ENCODE assay signal across 9 mouse cellular contexts in the genomic region with DNA sequence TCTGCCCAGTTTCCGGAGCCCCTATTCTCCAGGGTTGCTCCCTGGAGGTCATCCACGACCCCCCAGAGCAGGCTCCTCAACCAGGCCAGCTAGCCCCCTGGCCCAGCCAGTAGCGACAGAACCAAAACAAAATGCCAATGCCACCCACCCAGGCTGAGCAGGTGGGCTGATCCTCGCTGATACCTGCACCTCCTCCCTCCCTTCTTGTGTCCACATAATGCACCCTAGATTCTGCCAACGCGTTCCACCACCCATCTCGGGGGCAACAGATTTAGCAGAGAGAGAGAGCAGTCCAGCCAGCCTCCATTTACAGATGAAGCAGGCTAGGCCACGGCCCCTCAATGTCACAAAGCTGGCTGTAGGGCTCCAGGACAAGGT. TPM values are rescaled to one million over a fixed set of nuclear protein-coding genes. Genes with fewer than 3 reads are reported as not detected.
DNase-seq lines count a peak whose midpoint lies in the region; ATAC-seq and TF ChIP-seq lines count a peak whose summit lies in the region.
"Had no signal": no experiment of that assay in that cellular context is flagged by ENCODE, and none has a peak within 500 bp of the region (broad histone marks: within the 10 kb centered on the region; RNA-seq: fewer than 3 reads in every experiment).

No protein-coding gene starts in this region.

- peaks cover 12% of the 10 kb centered on the region for H3K36me3 ChIP-seq in embryonic facial prominence, embryonic 13.5 days
- H3K36me3 ChIP-seq in intestine, embryonic 15.5 days, result no peaks in the 10 kb centered on the region
- H3K36me3 ChIP-seq in neural tube, embryonic 13.5 days, result peaks cover 10% of the 10 kb centered on the region

- peak overlapping the region; percentile 97 for H3K27ac ChIP-seq in left cerebral cortex, adult 2 months
- peak overlapping the region; percentile 14; the same call in 1 of the 2 replicates for H3K27ac ChIP-seq in embryonic facial prominence, embryonic 13.5 days
- H3K27ac ChIP-seq in intestine, embryonic 15.5 days, result no peak overlapping the region
- peak overlapping the region; percentile 86 for H3K27ac ChIP-seq in neural tube, embryonic 13.5 days (replicated peaks)

- no peaks in the 10 kb centered on the region for H3K27me3 ChIP-seq in embryonic facial prominence, embryonic 13.5 days
- H3K27me3 ChIP-seq in intestine, embryonic 15.5 days (replicated peaks), result no peaks in the 10 kb centered on the region
- no peaks in the 10 kb centered on the region for H3K27me3 ChIP-seq in neural tube, embryonic 13.5 days

- 27% methylated on average over 8 of the region's 8 CpGs for WGBS in embryonic facial prominence, embryonic 13.5 days
- 31% methylated on average over 8 of the region's 8 CpGs for WGBS in intestine, embryonic 15.5 days
- 25% methylated on average over 8 of the region's 8 CpGs for WGBS in neural tube, embryonic 13.5 days

- H3K9me3 ChIP-seq in embryonic facial prominence, embryonic 13.5 days, result no peaks in the 10 kb centered on the region
- no peaks in the 10 kb centered on the region for H3K9me3 ChIP-seq in intestine, embryonic 15.5 days
- no peaks in the 10 kb centered on the region for H3K9me3 ChIP-seq in neural tube, embryonic 13.5 days

- peak overlapping the region; percentile 92 for H3K9ac ChIP-seq in embryonic facial prominence, embryonic 13.5 days
- H3K9ac ChIP-seq in intestine, embryonic 15.5 days, result peak overlapping the region; percentile 93
- peak overlapping the region; percentile 96 for H3K9ac ChIP-seq in neural tube, embryonic 13.5 days

- no peak for ATAC-seq in embryonic facial prominence, embryonic 13.5 days (ENCODE audit: insufficient number of reproducible peaks, insufficient read depth, low FRiP score, low TSS enrichment, low read depth)
- ATAC-seq in intestine, embryonic 15.5 days, result no peak; the same call in 1 of the 2 replicates
- ATAC-seq in neural tube, embryonic 13.5 days (ENCODE audit: low read depth), result peak; percentile 7; the same call in 1 of the 2 replicates
- ATAC-seq in monocyte, adult 5-6 weeks (replicated peaks; ENCODE audit: insufficient number of reproducible peaks, low FRiP score, low TSS enrichment, poor library complexity, severe bottlenecking), result no peak

- peak overlapping the region; percentile 63 for H3K4me3 ChIP-seq in left cerebral cortex, adult 2 months
- H3K4me3 ChIP-seq in embryonic facial prominence, embryonic 13.5 days, result peak overlapping the region; percentile 82
- peak overlapping the region; percentile 94 for H3K4me3 ChIP-seq in intestine, embryonic 15.5 days (replicated peaks)
- peak overlapping the region; percentile 87 for H3K4me3 ChIP-seq in neural tube, embryonic 13.5 days

- H3K4me1 ChIP-seq in embryonic facial prominence, embryonic 13.5 days, result peaks cover 27% of the 10 kb centered on the region
- H3K4me1 ChIP-seq in intestine, embryonic 15.5 days (replicated peaks), result peaks cover 11% of the 10 kb centered on the region; the same call in 1 of the 2 replicates
- peaks cover 48% of the 10 kb centered on the region for H3K4me1 ChIP-seq in neural tube, embryonic 13.5 days (replicated peaks)

- intact Hi-C loops in left cerebral cortex, adult 2 months (cut with DNase I), result no loop called here

- peak overlapping the region; percentile 86 for H3K4me2 ChIP-seq in embryonic facial prominence, embryonic 13.5 days
- H3K4me2 ChIP-seq in intestine, embryonic 15.5 days (replicated peaks), result peak overlapping the region; percentile 93
- peak overlapping the region; percentile 94 for H3K4me2 ChIP-seq in neural tube, embryonic 13.5 days

- no peak for TF ChIP-seq CTCF in left cerebral cortex, adult 2 months (IDR thresholded peaks at IDR 0.05)

- DNase-seq in left cerebral cortex, adult 2 months (ENCODE audit: extremely low spot score in 1 of 2, low spot score in 2 of 2), result no peak
- no peak for DNase-seq in left cerebral cortex, adult 9 months (ENCODE audit: low spot score in 2 of 2)
- no peak for DNase-seq in embryo, embryonic 9.5 days (ENCODE audit: extremely low spot score)
- no peak for DNase-seq in ovary, postnatal 10 days (ENCODE audit: low spot score)

RNA-seq across cellular contexts. Expression of a gene that starts 0.8 kb away (rescaled TPM):
- total RNA-seq in left cerebral cortex, adult 2 months (2021), result 10 to 100 TPM; 20.0 to 23.4 TPM
- 4.5 and 4.7 TPM in 2 replicates for polyA plus RNA-seq in embryonic facial prominence, embryonic 13.5 days (2015; fragmentation: Nextera tagmentation; extraction: Ambion mirVana)
- polyA plus RNA-seq in intestine, embryonic 15.5 days (2015; fragmentation: Nextera tagmentation; extraction: Ambion mirVana), result 2.2 and 2.4 TPM in 2 replicates
- 10.1 and 10.5 TPM in 2 replicates for polyA plus RNA-seq in neural tube, embryonic 13.5 days (2015; fragmentation: Nextera tagmentation; extraction: Ambion mirVana)
- total RNA-seq in monocyte, adult 5-6 weeks (2017), result 1.4 to 2.9 TPM (median 1.9 TPM) in 3 replicates

RNA-seq across cellular contexts. Expression of a gene that starts 24.4 kb away (rescaled TPM):
- total RNA-seq in left cerebral cortex, adult 2 months (2021), result 1 to 10 TPM; 5.8 to 7.1 TPM
- 0.32 and 0.34 TPM in 2 replicates for polyA plus RNA-seq in embryonic facial prominence, embryonic 13.5 days (2015; fragmentation: Nextera tagmentation; extraction: Ambion mirVana)
- polyA plus RNA-seq in intestine, embryonic 15.5 days (2015; fragmentation: Nextera tagmentation; extraction: Ambion mirVana), result 0.05 and 0.06 TPM in 2 replicates
- 0.10 and 0.11 TPM in 2 replicates for polyA plus RNA-seq in neural tube, embryonic 13.5 days (2015; fragmentation: Nextera tagmentation; extraction: Ambion mirVana)
- total RNA-seq in monocyte, adult 5-6 weeks (2017), result not detected in 3 replicates

RNA-seq across cellular contexts. Expression of a gene that starts 34.0 kb away (rescaled TPM):
- 10 to 100 TPM; 31.4 to 32.9 TPM for total RNA-seq in left cerebral cortex, adult 2 months (2021)
- 23.0 and 24.4 TPM in 2 replicates for polyA plus RNA-seq in embryonic facial prominence, embryonic 13.5 days (2015; fragmentation: Nextera tagmentation; extraction: Ambion mirVana)
- polyA plus RNA-seq in intestine, embryonic 15.5 days (2015; fragmentation: Nextera tagmentation; extraction: Ambion mirVana), result 9.8 and 10.2 TPM in 2 replicates
- polyA plus RNA-seq in neural tube, embryonic 13.5 days (2015; fragmentation: Nextera tagmentation; extraction: Ambion mirVana), result 22.0 and 23.6 TPM in 2 replicates
- total RNA-seq in monocyte, adult 5-6 weeks (2017), result 17.0 to 19.7 TPM (median 17.2 TPM) in 3 replicates

RNA-seq across cellular contexts. Expression of a gene that starts 42.3 kb away (rescaled TPM):
- total RNA-seq in left cerebral cortex, adult 2 months (2021), result not detected
- polyA plus RNA-seq in embryonic facial prominence, embryonic 13.5 days (2015; fragmentation: Nextera tagmentation; extraction: Ambion mirVana), result not detected in 2 replicates
- not detected in 2 replicates for polyA plus RNA-seq in intestine, embryonic 15.5 days (2015; fragmentation: Nextera tagmentation; extraction: Ambion mirVana)
- polyA plus RNA-seq in neural tube, embryonic 13.5 days (2015; fragmentation: Nextera tagmentation; extraction: Ambion mirVana), result not detected in 2 replicates
- not detected in 3 replicates for total RNA-seq in monocyte, adult 5-6 weeks (2017)
- polyA plus RNA-seq: large intestine, adult 2 months had no signal

RNA-seq across cellular contexts. Expression of a gene that starts 46.2 kb away (rescaled TPM):
- 10 to 100 TPM; 24.2 to 25.5 TPM for total RNA-seq in left cerebral cortex, adult 2 months (2021)
- polyA plus RNA-seq in embryonic facial prominence, embryonic 13.5 days (2015; fragmentation: Nextera tagmentation; extraction: Ambion mirVana), result 35.6 and 39.9 TPM in 2 replicates
- polyA plus RNA-seq in intestine, embryonic 15.5 days (2015; fragmentation: Nextera tagmentation; extraction: Ambion mirVana), result 33.9 and 35.6 TPM in 2 replicates
- polyA plus RNA-seq in neural tube, embryonic 13.5 days (2015; fragmentation: Nextera tagmentation; extraction: Ambion mirVana), result 35.7 and 38.0 TPM in 2 replicates
- 7.4 to 12.5 TPM (median 10.3 TPM) in 3 replicates for total RNA-seq in monocyte, adult 5-6 weeks (2017)
